10 mouse cellular contexts compared by ENCODE assay signal in genomic region chr1:39754224-39754957, GRCm38 (mm10). TPM values are rescaled to one million over a fixed set of nuclear protein-coding genes. Genes with fewer than 3 reads are reported as not detected.
DNase-seq lines count a peak whose midpoint lies in the region; ATAC-seq and TF ChIP-seq lines count a peak whose summit lies in the region.
"Had no signal": no experiment of that assay in that cellular context is flagged by ENCODE, and none has a peak within 500 bp of the region (broad histone marks: within the 10 kb centered on the region; RNA-seq: fewer than 3 reads in every experiment).

No protein-coding gene starts in this region.

- H3K4me1 ChIP-seq in heart, adult 2 months (ENCODE audit: control insufficient read depth, insufficient read depth, low read length), result peaks cover 24% of the 10 kb centered on the region
- peaks cover 23% of the 10 kb centered on the region for H3K4me1 ChIP-seq in heart, embryonic 16.5 days (ENCODE audit: control insufficient read depth, insufficient read depth, low read length)

- 30% methylated on average over 13 of the region's 13 CpGs for WGBS in heart, adult 2 months
- 27% methylated on average over 13 of the region's 13 CpGs for WGBS in heart, embryonic 16.5 days

- H3K9ac ChIP-seq in heart, adult 2 months (ENCODE audit: low read depth, low read length), result no peak overlapping the region
- no peak overlapping the region for H3K9ac ChIP-seq in heart, embryonic 16.5 days (ENCODE audit: low read length)
- H3K9ac ChIP-seq: hindbrain, embryonic 15.5 days had no signal

- TF ChIP-seq POLR2A in heart, adult 2 months (IDR thresholded peaks at IDR 0.05; ENCODE audit: insufficient read depth, low read depth, low read length), result 0 out of 2 replicates have a peak, but pooled peaks have one; percentile 16

- H3K79me2 ChIP-seq in heart, adult 2 months (replicated peaks; ENCODE audit: control insufficient read depth, insufficient read depth, low read length), result no peaks in the 10 kb centered on the region

- H3K9me3 ChIP-seq in heart, embryonic 16.5 days (replicated peaks; ENCODE audit: control insufficient read depth, low read length), result no peaks in the 10 kb centered on the region
- H3K9me3 ChIP-seq: hindbrain, embryonic 15.5 days had no signal

- intact Hi-C loops in heart, adult 2 months (cut with DNase I), result no loop called here
- intact Hi-C loops in heart, postnatal 36 days (cut with DNase I), result no loop called here

- peak; percentile 26 for ATAC-seq in heart, embryonic 16.5 days (replicated peaks; ENCODE audit: extremely low read depth, insufficient read depth, low FRiP score)
- ATAC-seq in inflammation-experienced regulatory T-cells, adult 6 months, result no peak

- H3K27ac ChIP-seq in heart, adult 2 months, result no peak overlapping the region
- H3K27ac ChIP-seq in heart, embryonic 16.5 days (ENCODE audit: low read length), result peak overlapping the region; percentile 36
- H3K27ac ChIP-seq: hindbrain, embryonic 15.5 days; left cerebral cortex, adult 2 months had no signal

- TF ChIP-seq EP300 in heart, adult 2 months (IDR thresholded peaks at IDR 0.05; ENCODE audit: insufficient read depth, low read depth, low read length), result peak; percentile 79; the same call in 1 of the 2 replicates

- 0 out of 2 replicates have a peak overlapping the region, but pooled peaks have one; percentile 7 for H3K4me2 ChIP-seq in heart, embryonic 16.5 days (ENCODE audit: low read depth, low read length)
- H3K4me2 ChIP-seq: hindbrain, embryonic 15.5 days had no signal

- TF ChIP-seq CTCF in heart, adult 2 months (IDR thresholded peaks at IDR 0.05), result no peak

- H3K4me3 ChIP-seq in heart, adult 2 months, result no peak overlapping the region
- no peak overlapping the region for H3K4me3 ChIP-seq in heart, embryonic 16.5 days (ENCODE audit: low read length)
- H3K4me3 ChIP-seq: hindbrain, embryonic 15.5 days; left cerebral cortex, adult 2 months had no signal

- no peaks in the 10 kb centered on the region for H3K27me3 ChIP-seq in heart, adult 2 months (ENCODE audit: control insufficient read depth, insufficient read depth, low read length)
- H3K27me3 ChIP-seq in heart, embryonic 16.5 days (ENCODE audit: control insufficient read depth, insufficient read depth, low read length), result no peaks in the 10 kb centered on the region
- H3K27me3 ChIP-seq: hindbrain, embryonic 15.5 days had no signal

- peaks cover 2% of the 10 kb centered on the region; the same call in 1 of the 2 replicates for H3K36me3 ChIP-seq in heart, adult 2 months (ENCODE audit: control insufficient read depth, insufficient read depth, low read length)
- H3K36me3 ChIP-seq in heart, embryonic 16.5 days (ENCODE audit: control insufficient read depth, insufficient read depth), result no peaks in the 10 kb centered on the region
- H3K36me3 ChIP-seq: hindbrain, embryonic 15.5 days had no signal

- DNase-seq in heart, adult 2 months, result peak in 1 of 2 experiments; percentile 65
- no peak for DNase-seq in heart, postnatal 36 days
- peak; percentile 70 for DNase-seq in MN1 (ENCODE audit: low spot score)
- peak; percentile 30 for DNase-seq in lung, postnatal 14 days
- no peak for DNase-seq in kidney, adult 11 months
- DNase-seq in right cerebral cortex, adult 2 months (ENCODE audit: low spot score in 2 of 2), result no peak

RNA-seq across cellular contexts. Expression of gene Rfx8, which starts 33.6 kb away (rescaled TPM):
- under 1 TPM; 0.20 to 0.26 TPM for total RNA-seq in heart, adult 2 months (2021)
- polyA plus RNA-seq in heart, adult 2 months (2012; rRNA removed), result 0.35 and 0.47 TPM in 2 replicates
- under 1 TPM; 0.19 to 0.46 TPM for total RNA-seq in heart, postnatal 36 days (2021)
- polyA plus RNA-seq in heart, embryonic 16.5 days (2015; fragmentation: Nextera tagmentation; extraction: Ambion mirVana), result 0.51 and 0.68 TPM in 2 replicates
- not detected for polyA plus RNA-seq in inflammation-experienced regulatory T-cells, adult 6 months (2017; shearing (Covaris generic))

RNA-seq across cellular contexts. Expression of gene Gm3646, which starts 50.7 kb away (rescaled TPM):
- 1 to 10 TPM; 9.1 to 9.2 TPM for total RNA-seq in heart, adult 2 months (2021)
- polyA plus RNA-seq in heart, adult 2 months (2012; rRNA removed), result 1.9 and 4.7 TPM in 2 replicates
- 1 to 10 TPM; 5.4 to 7.2 TPM for total RNA-seq in heart, postnatal 36 days (2021)
- polyA plus RNA-seq in heart, embryonic 16.5 days (2015; fragmentation: Nextera tagmentation; extraction: Ambion mirVana), result 2.7 and 4.4 TPM in 2 replicates
- not detected for polyA plus RNA-seq in inflammation-experienced regulatory T-cells, adult 6 months (2017; shearing (Covaris generic))
- total RNA-seq: left cerebral cortex, adult 2 months had no signal
- polyA plus RNA-seq: hindbrain, embryonic 15.5 days had no signal

Comparison
In these comparisons a context has a peak if more than half of its experiments do, and no peak if none do; other contexts are left out.
1. DNase-seq: peak in MN1 (single experiment) and lung, postnatal 14 days (single experiment); none in heart, postnatal 36 days (0 of 2), kidney, adult 11 months (single experiment) and right cerebral cortex, adult 2 months (0 of 2).